Mouse (Mus musculus) MEL (cell line): ENCODE measurements around the gene Pdcd4.
"Not testable (repeated sequence)": the region's sequence is repeated elsewhere in the genome, so short reads cannot be mapped to it uniquely, and the experiment has no call there.

Source experiments
- BHLHE40 ChIP-seq: IDR thresholded peaks from 2 replicates; pipeline ENCODE4 v1.6.1; 2012; ENCODE audit warnings: low read depth, mild to moderate bottlenecking, inconsistent platforms, low read length, improper control_type of control experiment, borderline replicate concordance
- CTCF ChIP-seq, 3 experiments: IDR thresholded peaks in 2 of 3; conservative IDR thresholded peaks in 1 of 3; 2 replicates each; pipeline ENCODE4 v1.5.1; 2011 to 2012; ENCODE audit warnings: low read length in 3 of 3, low read depth in 2 of 3, mild to moderate bottlenecking in 2 of 3, improper control_type of control experiment in 1 of 3, inconsistent platforms in 1 of 3, mixed read lengths in 1 of 3, moderate library complexity in 1 of 3; ENCODE audit not compliant: control insufficient read depth in 1 of 3, insufficient read depth in 1 of 3, poor library complexity in 1 of 3, severe bottlenecking in 1 of 3
- EP300 ChIP-seq, 2 experiments: IDR thresholded peaks; 2 replicates each; pipeline ENCODE4 v1.6.1; 2011; ENCODE audit warnings: improper control_type of control experiment in 2 of 2, low read length in 2 of 2, low read depth in 1 of 2, mild to moderate bottlenecking in 1 of 2
- GATA1 ChIP-seq: IDR thresholded peaks from 2 replicates; pipeline ENCODE4 v1.6.1; 2011; ENCODE audit warnings: low read depth, low read length, improper control_type of control experiment
- HCFC1 ChIP-seq: IDR thresholded peaks from 2 replicates; pipeline ENCODE4 v1.6.1; 2012; ENCODE audit warnings: low read depth, mild to moderate bottlenecking, inconsistent platforms, low read length, improper control_type of control experiment, moderate library complexity
- POLR2A ChIP-seq, 2 experiments: IDR thresholded peaks; 2 replicates each; pipeline ENCODE4 v1.6.1; 2011 to 2012; ENCODE audit warnings: low read length in 2 of 2, mild to moderate bottlenecking in 2 of 2, control low read depth in 1 of 2, improper control_type of control experiment in 1 of 2, low read depth in 1 of 2, moderate library complexity in 1 of 2; ENCODE audit not compliant: control insufficient read depth in 1 of 2, insufficient read depth in 1 of 2, poor library complexity in 1 of 2
- RAD21 ChIP-seq: IDR thresholded peaks from 2 replicates; pipeline ENCODE4 v1.6.1; 2011; ENCODE audit warnings: mild to moderate bottlenecking, low read depth, low read length, improper control_type of control experiment
- USF2 ChIP-seq, 2 experiments: IDR thresholded peaks; 2 replicates each; pipeline ENCODE4 v1.6.1; 2011 to 2012; ENCODE audit warnings: improper control_type of control experiment in 2 of 2, low read length in 2 of 2, borderline replicate concordance in 1 of 2, inconsistent platforms in 1 of 2, low read depth in 1 of 2, mild to moderate bottlenecking in 1 of 2; ENCODE audit not compliant: insufficient read depth in 1 of 2

GRCm38 (mm10) chr19:53964347-53964746 lies 72.3 kb downstream of the Pdcd4 start:
- TF ChIP-seq GATA1; EP300 (IDR thresholded peaks at IDR 0.05; ENCODE audit: low read depth in 1 of 2, low read length in 2 of 2); BHLHE40; RAD21; CTCF (IDR thresholded peaks at IDR 0.05 in 2 of 3, conservative IDR thresholded peaks at IDR 0.05 in 1 of 3; ENCODE audit: control insufficient read depth in 1 of 3, insufficient read depth in 1 of 3, low read depth in 2 of 3, low read length in 3 of 3, poor library complexity in 1 of 3, severe bottlenecking in 1 of 3); POLR2A (IDR thresholded peaks at IDR 0.05; ENCODE audit: control insufficient read depth in 1 of 2, insufficient read depth in 1 of 2, low read depth in 1 of 2, low read length in 2 of 2, poor library complexity in 1 of 2); USF2 (IDR thresholded peaks at IDR 0.05; ENCODE audit: borderline replicate concordance in 1 of 2, insufficient read depth in 1 of 2, low read depth in 1 of 2, low read length in 2 of 2); HCFC1: not testable (repeated sequence)
